In genomic region chr7:110985581-110986265, GRCm38 (mm10) we compare ENCODE assay signal across 11 mouse cellular contexts. TPM values are rescaled to one million over a fixed set of nuclear protein-coding genes. Genes with fewer than 3 reads are reported as not detected.
DNase-seq lines count a peak whose midpoint lies in the region; ATAC-seq and TF ChIP-seq lines count a peak whose summit lies in the region.
"Had no signal": no experiment of that assay in that cellular context is flagged by ENCODE, and none has a peak within 500 bp of the region (broad histone marks: within the 10 kb centered on the region; RNA-seq: fewer than 3 reads in every experiment).

No protein-coding gene starts in this region.

- H3K4me3 ChIP-seq in lung, postnatal 0 days (ENCODE audit: low read depth, low read length): no peak overlapping the region
- H3K4me3 ChIP-seq in kidney, adult 2 months (ENCODE audit: insufficient read depth, low read depth, low read length): no peak overlapping the region

- WGBS in lung, postnatal 0 days: 63% methylated on average over 7 of the region's 7 CpGs
- 66% methylated on average over 7 of the region's 7 CpGs for WGBS in kidney, adult 2 months

- TF ChIP-seq POLR2A in kidney, adult 2 months (IDR thresholded peaks at IDR 0.05; ENCODE audit: low read depth, low read length): no peak

- DNase-seq in adrenal gland, adult 2 months: peak; percentile 45
- no peak for DNase-seq in adrenal gland, adult 18-20 months (ENCODE audit: low spot score in 2 of 2)
- DNase-seq in lung, postnatal 0 days (ENCODE audit: low spot score): peak; percentile 35
- no peak for DNase-seq in lung, postnatal 25 days (ENCODE audit: low spot score)
- DNase-seq in kidney, adult 2 months: peak; percentile 81
- DNase-seq in lung, postnatal 36 days: peak; percentile 28
- no peak for DNase-seq in layer of hippocampus, adult 18-20 months (ENCODE audit: low spot score in 2 of 2)
- no peak for DNase-seq in spleen, adult 12 weeks (ENCODE audit: low spot score)
- DNase-seq: layer of hippocampus, postnatal 36 days; right cerebral cortex, postnatal 4 days; thymus, adult 18-20 months had no signal

- no peak for ATAC-seq in lung, postnatal 0 days

- no peak overlapping the region for H3K27ac ChIP-seq in lung, postnatal 0 days (ENCODE audit: low read length)
- H3K27ac ChIP-seq in kidney, adult 2 months (ENCODE audit: insufficient read depth, low read depth, low read length): no peak overlapping the region

- no peak for TF ChIP-seq EP300 in lung, postnatal 0 days (IDR thresholded peaks at IDR 0.05)

- TF ChIP-seq CTCF in lung, postnatal 0 days (IDR thresholded peaks at IDR 0.05): no peak
- TF ChIP-seq CTCF in kidney, adult 2 months (conservative IDR thresholded peaks at IDR 0.05; ENCODE audit: insufficient read depth, insufficient read length, low read depth, low read length): no peak

- no peaks in the 10 kb centered on the region for H3K27me3 ChIP-seq in lung, postnatal 0 days (replicated peaks; ENCODE audit: insufficient read depth, low read length)
- no peaks in the 10 kb centered on the region for H3K27me3 ChIP-seq in kidney, adult 2 months (replicated peaks; ENCODE audit: control insufficient read depth, insufficient read depth, low read length)

- H3K4me1 ChIP-seq in lung, postnatal 0 days (ENCODE audit: insufficient read depth, low read depth, low read length): peaks cover 11% of the 10 kb centered on the region
- peaks cover 19% of the 10 kb centered on the region for H3K4me1 ChIP-seq in kidney, adult 2 months (ENCODE audit: control insufficient read depth, insufficient read depth, low read length)

- no peaks in the 10 kb centered on the region for H3K36me3 ChIP-seq in lung, postnatal 0 days (ENCODE audit: insufficient read depth, low read length)
- no peaks in the 10 kb centered on the region for H3K36me3 ChIP-seq in kidney, adult 2 months (ENCODE audit: control insufficient read depth, insufficient read depth, low read length)

- H3K4me2 ChIP-seq in lung, postnatal 0 days (replicated peaks; ENCODE audit: low read depth, low read length): no peak overlapping the region

- no peaks in the 10 kb centered on the region for H3K9me3 ChIP-seq in lung, postnatal 0 days (ENCODE audit: low read length)

- H3K9ac ChIP-seq in lung, postnatal 0 days (replicated peaks; ENCODE audit: low read depth): no peak overlapping the region

RNA-seq across cellular contexts. Expression of gene Mrvi1, which starts 3.5 kb away (rescaled TPM):
- 10 to 100 TPM; 12.3 to 19.7 TPM for total RNA-seq in adrenal gland, adult 2 months (2021)
- 6.1 and 8.7 TPM in 2 replicates for polyA plus RNA-seq in adrenal gland, adult 2 months (2012; rRNA removed)
- 10 to 100 TPM; 11.5 to 12.8 TPM for total RNA-seq in adrenal gland, adult 18-20 months (2021)
- 1.8 and 2.3 TPM in 2 replicates for polyA plus RNA-seq in lung, postnatal 0 days (2015; fragmentation: Nextera tagmentation; extraction: Ambion mirVana)
- polyA plus RNA-seq in kidney, adult 2 months (2012; rRNA removed): 9.7 and 12.6 TPM in 2 replicates
- 1 to 10 TPM; 1.1 to 1.7 TPM for total RNA-seq in layer of hippocampus, adult 18-20 months (2021)

RNA-seq across cellular contexts. Expression of gene Ctr9, which starts 43.0 kb away (rescaled TPM):
- total RNA-seq in adrenal gland, adult 2 months (2021): 10 to 100 TPM; 33.7 to 52.0 TPM
- polyA plus RNA-seq in adrenal gland, adult 2 months (2012; rRNA removed): 3.2 and 3.4 TPM in 2 replicates
- 10 to 100 TPM; 44.4 to 48.3 TPM for total RNA-seq in adrenal gland, adult 18-20 months (2021)
- 33.8 and 42.0 TPM in 2 replicates for polyA plus RNA-seq in lung, postnatal 0 days (2015; fragmentation: Nextera tagmentation; extraction: Ambion mirVana)
- polyA plus RNA-seq in kidney, adult 2 months (2012; rRNA removed): 11.5 and 12.7 TPM in 2 replicates
- 10 to 100 TPM; 43.8 to 43.9 TPM for total RNA-seq in layer of hippocampus, adult 18-20 months (2021)

Comparison
In these comparisons a context has a peak if more than half of its experiments do, and no peak if none do; other contexts are left out.
1. DNase-seq: peak in adrenal gland, adult 2 months (single experiment), lung, postnatal 0 days (single experiment), kidney, adult 2 months (single experiment) and lung, postnatal 36 days (single experiment); none in adrenal gland, adult 18-20 months (0 of 2), lung, postnatal 25 days (single experiment), layer of hippocampus, adult 18-20 months (0 of 2) and spleen, adult 12 weeks (single experiment).
2. RNA of gene Mrvi1, which starts 3.5 kb away (total RNA-seq): 12.3 to 19.7 TPM in adrenal gland, adult 2 months and 11.5 to 12.8 TPM in adrenal gland, adult 18-20 months; 1.1 to 1.7 TPM in layer of hippocampus, adult 18-20 months; every median in the first group is over 4 times any median in the second.